In genomic region chrX:93755210-93755842, GRCm38 (mm10) we compare ENCODE assay signal across 19 mouse cellular contexts.
DNase-seq lines count a peak whose midpoint lies in the region; ATAC-seq and TF ChIP-seq lines count a peak whose summit lies in the region.
"Had no signal": no experiment of that assay in that cellular context is flagged by ENCODE, and none has a peak within 500 bp of the region (broad histone marks: within the 10 kb centered on the region; RNA-seq: fewer than 3 reads in every experiment).

No protein-coding gene starts in this region.

- no peak overlapping the region for H3K27ac ChIP-seq in heart, postnatal 0 days (ENCODE audit: low read depth)
- H3K27ac ChIP-seq in midbrain, postnatal 0 days (ENCODE audit: low read depth, low read length), result no peak overlapping the region
- no peak overlapping the region for H3K27ac ChIP-seq in midbrain, embryonic 15.5 days
- no peak overlapping the region for H3K27ac ChIP-seq in stomach, embryonic 16.5 days (ENCODE audit: low read length)
- H3K27ac ChIP-seq: embryonic facial prominence, embryonic 12.5 days; heart, embryonic 13.5 days; neural tube, embryonic 12.5 days had no signal

- H3K36me3 ChIP-seq in heart, postnatal 0 days (replicated peaks; ENCODE audit: control insufficient read depth, insufficient read depth, low read length), result no peaks in the 10 kb centered on the region
- no peaks in the 10 kb centered on the region for H3K36me3 ChIP-seq in midbrain, postnatal 0 days (ENCODE audit: insufficient read depth, low read length)
- H3K36me3 ChIP-seq in midbrain, embryonic 15.5 days (replicated peaks), result no peaks in the 10 kb centered on the region
- H3K36me3 ChIP-seq in stomach, embryonic 16.5 days (ENCODE audit: control insufficient read depth, insufficient read depth, low read length), result no peaks in the 10 kb centered on the region
- H3K36me3 ChIP-seq: embryonic facial prominence, embryonic 12.5 days; heart, embryonic 13.5 days; neural tube, embryonic 12.5 days had no signal

- peak; percentile 39; the same call in 1 of the 2 replicates for ATAC-seq in heart, postnatal 0 days (ENCODE audit: insufficient read depth, low read depth)
- no peak for ATAC-seq in midbrain, postnatal 0 days (ENCODE audit: low FRiP score)
- no peak for ATAC-seq in midbrain, embryonic 15.5 days (replicated peaks)
- ATAC-seq in stomach, embryonic 16.5 days (ENCODE audit: insufficient read depth, low FRiP score), result peak; percentile 72
- ATAC-seq in erythroblast, adult 5-6 weeks (replicated peaks; ENCODE audit: low FRiP score, poor library complexity, severe bottlenecking), result no peak
- ATAC-seq: midbrain, embryonic 16.5 days had no signal

- H3K4me2 ChIP-seq in heart, postnatal 0 days (ENCODE audit: low read depth, low read length), result no peak overlapping the region; the same call in 1 of the 2 replicates
- no peak overlapping the region for H3K4me2 ChIP-seq in midbrain, postnatal 0 days (ENCODE audit: low read depth, low read length, poor library complexity, severe bottlenecking)
- no peak overlapping the region for H3K4me2 ChIP-seq in midbrain, embryonic 15.5 days
- H3K4me2 ChIP-seq in stomach, embryonic 16.5 days (ENCODE audit: low read depth, low read length), result no peak overlapping the region
- H3K4me2 ChIP-seq: embryonic facial prominence, embryonic 12.5 days; heart, embryonic 13.5 days; neural tube, embryonic 12.5 days had no signal

- TF ChIP-seq CTCF in heart, postnatal 0 days (IDR thresholded peaks at IDR 0.05; ENCODE audit: low read depth), result no peak
- TF ChIP-seq CTCF in midbrain, postnatal 0 days (IDR thresholded peaks at IDR 0.05), result no peak

- TF ChIP-seq EP300 in heart, postnatal 0 days (IDR thresholded peaks at IDR 0.05; ENCODE audit: low read depth), result no peak

- peaks cover 5% of the 10 kb centered on the region; the same call in 1 of the 2 replicates for H3K27me3 ChIP-seq in heart, postnatal 0 days (ENCODE audit: control insufficient read depth, insufficient read depth, low read length)
- H3K27me3 ChIP-seq in midbrain, postnatal 0 days (ENCODE audit: insufficient read depth, low read length), result no peaks in the 10 kb centered on the region
- H3K27me3 ChIP-seq in midbrain, embryonic 15.5 days (replicated peaks), result no peaks in the 10 kb centered on the region
- peaks cover 7% of the 10 kb centered on the region for H3K27me3 ChIP-seq in stomach, embryonic 16.5 days (ENCODE audit: control insufficient read depth, insufficient read depth, low read length)
- H3K27me3 ChIP-seq: embryonic facial prominence, embryonic 12.5 days; neural tube, embryonic 12.5 days had no signal

- no peaks in the 10 kb centered on the region for H3K4me1 ChIP-seq in heart, postnatal 0 days (ENCODE audit: control insufficient read depth, insufficient read depth)
- H3K4me1 ChIP-seq in midbrain, postnatal 0 days (ENCODE audit: insufficient read depth, low read length), result no peaks in the 10 kb centered on the region
- H3K4me1 ChIP-seq in midbrain, embryonic 15.5 days, result no peaks in the 10 kb centered on the region
- H3K4me1 ChIP-seq in stomach, embryonic 16.5 days (ENCODE audit: control insufficient read depth, insufficient read depth, low read length), result peaks cover 2% of the 10 kb centered on the region; the same call in 1 of the 2 replicates
- H3K4me1 ChIP-seq: embryonic facial prominence, embryonic 12.5 days; megakaryocyte, embryonic 14.5 days; neural tube, embryonic 12.5 days had no signal

- H3K9me3 ChIP-seq in heart, postnatal 0 days (replicated peaks; ENCODE audit: control insufficient read depth, low read length), result no peaks in the 10 kb centered on the region
- no peaks in the 10 kb centered on the region for H3K9me3 ChIP-seq in midbrain, postnatal 0 days (ENCODE audit: low read length)
- H3K9me3 ChIP-seq in midbrain, embryonic 15.5 days, result no peaks in the 10 kb centered on the region
- H3K9me3 ChIP-seq in stomach, embryonic 16.5 days (replicated peaks; ENCODE audit: control insufficient read depth, low read length), result 0 out of 2 replicates have a peak, but pooled peaks cover 3% of the 10 kb centered on the region
- H3K9me3 ChIP-seq: embryonic facial prominence, embryonic 12.5 days; heart, embryonic 13.5 days; neural tube, embryonic 12.5 days had no signal

- 57% methylated on average over 11 of the region's 11 CpGs for WGBS in heart, postnatal 0 days
- 75% methylated on average over 11 of the region's 11 CpGs for WGBS in midbrain, postnatal 0 days
- 74% methylated on average over 11 of the region's 11 CpGs for WGBS in midbrain, embryonic 15.5 days
- 47% methylated on average over 11 of the region's 11 CpGs for WGBS in stomach, embryonic 16.5 days

- H3K4me3 ChIP-seq in heart, postnatal 0 days (ENCODE audit: low read depth, low read length), result no peak overlapping the region
- no peak overlapping the region for H3K4me3 ChIP-seq in midbrain, postnatal 0 days (ENCODE audit: low read depth, low read length)
- H3K4me3 ChIP-seq in midbrain, embryonic 15.5 days, result no peak overlapping the region
- no peak overlapping the region for H3K4me3 ChIP-seq in stomach, embryonic 16.5 days (replicated peaks; ENCODE audit: low read length)
- H3K4me3 ChIP-seq: embryonic facial prominence, embryonic 12.5 days; heart, embryonic 13.5 days; megakaryocyte, embryonic 14.5 days; neural tube, embryonic 12.5 days had no signal

- peak; percentile 10 for DNase-seq in heart, postnatal 0 days (ENCODE audit: low spot score)
- no peak for DNase-seq in heart, postnatal 4 days
- peak; percentile 14 for DNase-seq in midbrain, postnatal 0 days (ENCODE audit: low spot score)
- peak; percentile 20 for DNase-seq in forelimb bud, embryonic 11.5 days (ENCODE audit: low read depth, low spot score)
- DNase-seq in right cerebral cortex, postnatal 4 days, result no peak
- DNase-seq: adrenal gland, adult 2 months; cerebellum, adult 11 months; cerebellum, postnatal 36 days; kidney, adult 2 months; kidney, postnatal 14 days; thymus, adult 18-20 months had no signal

- no peak overlapping the region for H3K9ac ChIP-seq in heart, postnatal 0 days (replicated peaks; ENCODE audit: low read depth, low read length)
- no peak overlapping the region for H3K9ac ChIP-seq in midbrain, postnatal 0 days (replicated peaks; ENCODE audit: low read length, poor library complexity, severe bottlenecking)
- H3K9ac ChIP-seq in midbrain, embryonic 15.5 days, result no peak overlapping the region
- no peak overlapping the region for H3K9ac ChIP-seq in stomach, embryonic 16.5 days (ENCODE audit: low read length)
- H3K9ac ChIP-seq: embryonic facial prominence, embryonic 12.5 days; heart, embryonic 13.5 days; neural tube, embryonic 12.5 days had no signal

Comparison
In these comparisons a context has a peak if more than half of its experiments do, and no peak if none do; other contexts are left out.
1. DNase-seq: peak in heart, postnatal 0 days (single experiment), midbrain, postnatal 0 days (single experiment) and forelimb bud, embryonic 11.5 days (single experiment); none in heart, postnatal 4 days (single experiment) and right cerebral cortex, postnatal 4 days (single experiment).
2. ATAC-seq: peak in heart, postnatal 0 days (single experiment) and stomach, embryonic 16.5 days (single experiment); none in midbrain, postnatal 0 days (single experiment), midbrain, embryonic 15.5 days (single experiment) and erythroblast, adult 5-6 weeks (single experiment).